Mouse (Mus musculus) forebrain, embryonic 10.5 days (tissue): Measurements from ENCODE around the gene AI597479. TPM values are rescaled to one million over a fixed set of nuclear protein-coding genes. Genes with fewer than 3 reads are reported as not detected.
A peak's percentile ranks its signal among the peaks of the same experiment; 100 is the strongest.

ENCODE experiments used
- DNase-seq: peaks from one replicate; pipeline ENCODE4 v3.0.0-alpha.2; 2017; ENCODE audit warnings: low spot score; ENCODE audit errors: extremely low spot score
- H3K27ac ChIP-seq: fragments of 300-500 bp; sonication (generic); 2 replicates; pipeline ENCODE4 v1.5.1; 2016; ENCODE audit warnings: mild to moderate bottlenecking
- H3K27me3 ChIP-seq: fragments of 300-500 bp; sonication (generic); 2 replicates; pipeline ENCODE4 v1.6.1; 2016; ENCODE audit warnings: mild to moderate bottlenecking; ENCODE audit not compliant: poor library complexity, severe bottlenecking
- H3K36me3 ChIP-seq: fragments of 300-500 bp; sonication (generic); replicated peaks from 2 replicates; pipeline ENCODE4 v1.6.1; 2016; ENCODE audit warnings: mild to moderate bottlenecking, moderate library complexity
- H3K4me1 ChIP-seq: fragments of 300-500 bp; sonication (generic); 2 replicates; pipeline ENCODE4 v1.6.1; 2016
- H3K4me3 ChIP-seq: fragments of 300-500 bp; sonication (generic); 2 replicates; pipeline ENCODE4 v1.5.1; 2016; ENCODE audit warnings: mild to moderate bottlenecking, moderate library complexity
- H3K9me3 ChIP-seq: fragments of 300-500 bp; sonication (generic); 2 replicates; pipeline ENCODE4 v1.6.1; 2016; ENCODE audit warnings: mild to moderate bottlenecking, moderate library complexity
- WGBS: fragments of 180-500 bp; shearing (Covaris S2); methylation state at CpG from one replicate; pipeline ENCODE4 v1.1.7; 2016; 5-methylcytosine and 5-hydroxymethylcytosine counted together
- polyA plus RNA-seq: library from polyadenylated mRNA; unstranded; fragments of >200 nt; fragmentation: Nextera tagmentation; extraction: Ambion mirVana; gene quantifications from 2 replicates; pipeline ENCODE4 v1.2.1, GENCODE M21; 2016

Gene AI597479
- polyA plus RNA-seq, 1 experiment from 2014 or later: 40.5 TPM

- peak overlapping the region; percentile 92 for H3K27ac ChIP-seq
- no peaks in the 10 kb centered on the region for H3K27me3 ChIP-seq
- 53% methylated on average over 13 of the region's 13 CpGs for WGBS
- peak overlapping the region; percentile 85 for H3K4me3 ChIP-seq
- no peaks in the 10 kb centered on the region for H3K9me3 ChIP-seq
- H3K36me3 ChIP-seq: peaks cover 14% of the 10 kb centered on the region
- DNase-seq: no peak
- peaks cover 20% of the 10 kb centered on the region for H3K4me1 ChIP-seq
These were observed 7.0 kb upstream of the AI597479 start for GRCm38 (mm10) chr1:43091306-43092055.

GRCm38 (mm10) chr1:43092056-43093015 lies 6.2 kb upstream of the AI597479 start:
- Histone ChIP-seq H3K9me3 (no peaks in the 10 kb centered on the region), H3K4me1 (peaks cover 25% of the 10 kb centered on the region), H3K36me3 (peaks cover 14% of the 10 kb centered on the region), H3K27me3 (no peaks in the 10 kb centered on the region), H3K4me3 (peak overlapping the region; percentile 85), H3K27ac (peak overlapping the region; percentile 92)
- DNase-seq: peak; percentile 67
- WGBS: 1% methylated on average over 97 of the region's 102 CpGs

- no peak for DNase-seq
- Histone ChIP-seq H3K27me3 (no peaks in the 10 kb centered on the region), H3K4me3 (no peak overlapping the region), H3K36me3 (peaks cover 12% of the 10 kb centered on the region), H3K9me3 (no peaks in the 10 kb centered on the region), H3K27ac (no peak overlapping the region), H3K4me1 (peaks cover 30% of the 10 kb centered on the region)
- WGBS: 83% methylated on average over 2 of the region's 2 CpGs
These were observed 4.3 kb upstream of the AI597479 start for GRCm38 (mm10) chr1:43094206-43094605.

GRCm38 (mm10) chr1:43108729-43109128 lies 10.2 kb downstream of the AI597479 start:
- no peak for DNase-seq
- H3K4me1 ChIP-seq: no peaks in the 10 kb centered on the region
- 89% methylated on average over 2 of the region's 2 CpGs for WGBS
- no peaks in the 10 kb centered on the region for H3K27me3 ChIP-seq
- H3K4me3 ChIP-seq: no peak overlapping the region
- H3K36me3 ChIP-seq: peaks cover 96% of the 10 kb centered on the region
- no peak overlapping the region for H3K27ac ChIP-seq
- H3K9me3 ChIP-seq: peaks cover 4% of the 10 kb centered on the region; the same call in 1 of the 2 replicates

- peaks cover 97% of the 10 kb centered on the region for H3K36me3 ChIP-seq
- WGBS: 57% methylated on average over 4 of the region's 4 CpGs
These were observed 12.0 kb downstream of the AI597479 start for GRCm38 (mm10) chr1:43110556-43110955.

GRCm38 (mm10) chr1:43112882-43113281 lies 14.4 kb downstream of the AI597479 start:
- Histone ChIP-seq H3K9me3 (no peaks in the 10 kb centered on the region), H3K4me3 (no peak overlapping the region), H3K4me1 (no peaks in the 10 kb centered on the region), H3K36me3 (peaks cover 97% of the 10 kb centered on the region), H3K27ac (no peak overlapping the region), H3K27me3 (no peaks in the 10 kb centered on the region)
- 88% methylated on average over 2 of the region's 2 CpGs for WGBS
- no peak for DNase-seq

More at GRCm38 (mm10) chr1:43110556-43110955, 12.0 kb downstream of the AI597479 start:
- Histone ChIP-seq H3K27ac (no peak overlapping the region), H3K27me3 (no peaks in the 10 kb centered on the region), H3K4me3 (no peak overlapping the region), H3K9me3 (no peaks in the 10 kb centered on the region), H3K4me1 (no peaks in the 10 kb centered on the region)
- DNase-seq: peak; percentile 44

- Histone ChIP-seq H3K4me1 (no peaks in the 10 kb centered on the region), H3K36me3 (peaks cover 69% of the 10 kb centered on the region), H3K4me3 (no peak overlapping the region), H3K27ac (no peak overlapping the region), H3K9me3 (peaks cover 6% of the 10 kb centered on the region; the same call in 1 of the 2 replicates), H3K27me3 (no peaks in the 10 kb centered on the region)
- no peak for DNase-seq
- WGBS: 97% methylated on average over 8 of the region's 8 CpGs
These were observed 18.9 kb downstream of the AI597479 start for GRCm38 (mm10) chr1:43117435-43117834.

- Histone ChIP-seq H3K4me1 (no peaks in the 10 kb centered on the region), H3K4me3 (no peak overlapping the region), H3K27ac (no peak overlapping the region), H3K27me3 (no peaks in the 10 kb centered on the region), H3K36me3 (peaks cover 35% of the 10 kb centered on the region), H3K9me3 (peaks cover 6% of the 10 kb centered on the region; the same call in 1 of the 2 replicates)
- no peak for DNase-seq
- 91% methylated on average over 5 of the region's 5 CpGs for WGBS
These were observed 22.4 kb downstream of the AI597479 start for GRCm38 (mm10) chr1:43120950-43121349.

GRCm38 (mm10) chr1:43122616-43123015 lies 24.1 kb downstream of the AI597479 start:
- H3K27ac ChIP-seq: no peak overlapping the region

GRCm38 (mm10) chr1:43124726-43125125 lies 26.2 kb downstream of the AI597479 start:
- H3K27me3 ChIP-seq: no peaks in the 10 kb centered on the region
- no peak overlapping the region for H3K4me3 ChIP-seq
- no peak overlapping the region for H3K27ac ChIP-seq
- WGBS: 83% methylated on average over 4 of the region's 4 CpGs
- no peaks in the 10 kb centered on the region for H3K4me1 ChIP-seq
- no peak for DNase-seq
- no peaks in the 10 kb centered on the region for H3K9me3 ChIP-seq
- H3K36me3 ChIP-seq: peaks cover 7% of the 10 kb centered on the region; the same call in 1 of the 2 replicates

More at GRCm38 (mm10) chr1:43122616-43123015, 24.1 kb downstream of the AI597479 start:
- Histone ChIP-seq H3K9me3 (peaks cover 6% of the 10 kb centered on the region; the same call in 1 of the 2 replicates), H3K27me3 (no peaks in the 10 kb centered on the region), H3K36me3 (peaks cover 19% of the 10 kb centered on the region), H3K4me1 (no peaks in the 10 kb centered on the region), H3K4me3 (no peak overlapping the region)
- 93% methylated on average over 2 of the region's 2 CpGs for WGBS
- DNase-seq: no peak

- no peak overlapping the region for H3K27ac ChIP-seq
- no peaks in the 10 kb centered on the region for H3K9me3 ChIP-seq
- H3K27me3 ChIP-seq: no peaks in the 10 kb centered on the region
- no peaks in the 10 kb centered on the region for H3K36me3 ChIP-seq
- no peaks in the 10 kb centered on the region for H3K4me1 ChIP-seq
- no peak overlapping the region for H3K4me3 ChIP-seq
- DNase-seq: no peak
These were observed 28.7 kb downstream of the AI597479 start for GRCm38 (mm10) chr1:43127196-43127595.

- no peak for DNase-seq
- H3K4me1 ChIP-seq: no peaks in the 10 kb centered on the region
- H3K36me3 ChIP-seq: no peaks in the 10 kb centered on the region
- WGBS: 76% methylated on average over 8 of the region's 8 CpGs
- H3K9me3 ChIP-seq: no peaks in the 10 kb centered on the region
- no peak overlapping the region for H3K27ac ChIP-seq
- H3K27me3 ChIP-seq: no peaks in the 10 kb centered on the region
- H3K4me3 ChIP-seq: no peak overlapping the region
These were observed 29.5 kb downstream of the AI597479 start for GRCm38 (mm10) chr1:43127820-43128610.
